Mouse (Mus musculus) myocyte (in vitro differentiated cells): ENCODE data around the gene Tmem232. TPM values are rescaled to one million over a fixed set of nuclear protein-coding genes. Genes with fewer than 3 reads are reported as not detected.
"Not testable (repeated sequence)": the region's sequence is repeated elsewhere in the genome, so short reads cannot be mapped to it uniquely, and the experiment has no call there.

Experiments used
- H3K27me3 ChIP-seq: one replicate; pipeline ENCODE4 v1.6.1; 2011; ENCODE audit not compliant: control insufficient read depth, insufficient read depth, insufficient read length
- H3K36me3 ChIP-seq: one replicate; pipeline ENCODE4 v1.6.1; 2011; ENCODE audit not compliant: control insufficient read depth, insufficient read depth
- H3K4me2 ChIP-seq: one replicate; pipeline ENCODE4 v1.6.1; 2011; ENCODE audit warnings: low read depth, control low read depth
- H3K4me3 ChIP-seq: one replicate; pipeline ENCODE4 v1.5.1; 2011; ENCODE audit warnings: mild to moderate bottlenecking, control low read depth, moderate library complexity
- H3K79me2 ChIP-seq: one replicate; pipeline ENCODE4 v1.6.1; 2011; ENCODE audit not compliant: control insufficient read depth, insufficient read depth
- H3ac ChIP-seq: one replicate; pipeline ENCODE4 v1.6.1; 2011; ENCODE audit not compliant: control insufficient read depth, insufficient read length
- CEBPB ChIP-seq: IDR thresholded peaks from 2 replicates; pipeline ENCODE4 v1.6.1; 2011; ENCODE audit warnings: mild to moderate bottlenecking, moderate library complexity; ENCODE audit not compliant: poor library complexity, insufficient read depth, severe bottlenecking
- E2F4 ChIP-seq: IDR thresholded peaks from one replicate; pipeline ENCODE4 v1.6.1; 2011; ENCODE audit warnings: mild to moderate bottlenecking, control low read depth, moderate library complexity; ENCODE audit not compliant: insufficient read depth
- MAX ChIP-seq: IDR thresholded peaks from one replicate; pipeline ENCODE4 v1.6.1; 2011; ENCODE audit warnings: low read depth, mild to moderate bottlenecking, control low read depth
- MYOD1 ChIP-seq, 3 experiments: IDR thresholded peaks; one replicate each; pipeline ENCODE4 v1.6.1; 2011; ENCODE audit warnings: control low read depth in 2 of 3, low read depth in 2 of 3, mild to moderate bottlenecking in 2 of 3, moderate library complexity in 1 of 3; ENCODE audit not compliant: insufficient read length in 2 of 3, control insufficient read depth in 1 of 3
- MYOG ChIP-seq, 3 experiments: IDR thresholded peaks; one replicate each; pipeline ENCODE4 v1.6.1; 2011; ENCODE audit warnings: control low read depth in 2 of 3, low read depth in 2 of 3, mild to moderate bottlenecking in 2 of 3; ENCODE audit not compliant: insufficient read length in 2 of 3, control insufficient read depth in 1 of 3, insufficient read depth in 1 of 3
- POLR2A ChIP-seq: IDR thresholded peaks from one replicate; pipeline ENCODE4 v1.6.1; 2011; ENCODE audit warnings: low read depth, mild to moderate bottlenecking, control low read depth, moderate library complexity; ENCODE audit not compliant: insufficient read length
- POLR2AphosphoS2 ChIP-seq: IDR thresholded peaks from one replicate; pipeline ENCODE4 v1.6.1; 2011; ENCODE audit warnings: low read depth, control low read depth; ENCODE audit not compliant: insufficient read length
- REST ChIP-seq: IDR thresholded peaks from one replicate; pipeline ENCODE4 v1.6.1; 2011; ENCODE audit warnings: mild to moderate bottlenecking, control low read depth, moderate library complexity; ENCODE audit not compliant: insufficient read depth, insufficient read length
- SRF ChIP-seq: IDR thresholded peaks from one replicate; pipeline ENCODE4 v1.6.1; 2011; ENCODE audit warnings: low read depth; ENCODE audit not compliant: control insufficient read depth, insufficient read length
- TCF12 ChIP-seq: IDR thresholded peaks from one replicate; pipeline ENCODE4 v1.6.1; 2011; ENCODE audit warnings: mild to moderate bottlenecking, control low read depth; ENCODE audit not compliant: poor library complexity, insufficient read depth, severe bottlenecking
- TCF3 ChIP-seq: IDR thresholded peaks from one replicate; pipeline ENCODE4 v1.6.1; 2011; ENCODE audit warnings: low read depth, control low read depth; ENCODE audit not compliant: insufficient read length
- USF1 ChIP-seq: IDR thresholded peaks from one replicate; pipeline ENCODE4 v1.6.1; 2011; ENCODE audit warnings: low read depth, mild to moderate bottlenecking, control low read depth, moderate library complexity
- polyA plus RNA-seq: library from polyadenylated mRNA; unstranded; fragments of >200 nt; fragmentation: generic; extraction: Trizol; gene quantifications from one replicate; pipeline ENCODE4 v1.2.1, GENCODE M21; 2012; ENCODE audit warnings: missing spikeins

Gene Tmem232
- polyA plus RNA-seq, 1 experiment = not detected

DNA sequence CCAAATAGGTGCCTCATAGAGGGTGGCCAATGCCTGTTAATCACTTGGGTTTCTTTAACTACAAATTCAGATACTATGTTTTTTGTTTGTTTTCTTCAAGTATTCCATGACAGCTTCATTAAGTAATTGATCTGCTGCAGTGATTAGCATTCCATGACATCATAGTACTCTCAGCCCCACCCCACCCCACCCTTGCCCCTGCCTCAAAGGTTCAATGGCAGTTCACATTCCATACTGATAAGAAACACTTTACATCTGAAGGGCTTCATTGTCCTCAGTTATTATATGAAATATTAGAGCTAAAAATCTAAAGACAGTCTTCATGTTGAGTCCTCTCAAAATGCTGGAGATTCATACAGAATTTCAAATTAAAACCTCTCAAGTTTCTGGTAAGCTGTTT is 89.8 kb downstream of the Tmem232 start:
- TF ChIP-seq USF1 (no peak), TCF12 (no peak), MYOG (IDR thresholded peaks at IDR 0.05; ENCODE audit: control insufficient read depth in 1 of 3, insufficient read depth in 1 of 3, insufficient read length in 2 of 3, low read depth in 2 of 3) (no peak), CEBPB (no peak)
- no peaks in the 10 kb centered on the region for H3K79me2 ChIP-seq

GRCm38 (mm10) chr17:65437906-65438305 is 102.7 kb downstream of the Tmem232 start:
- H3ac ChIP-seq, H3K4me2 ChIP-seq, H3K79me2 ChIP-seq, H3K4me3 ChIP-seq, H3K36me3 ChIP-seq, H3K27me3 ChIP-seq: not testable (repeated sequence)

More for the DNA sequence above, 89.8 kb downstream of the Tmem232 start:
- Histone ChIP-seq H3K4me3 (no peak overlapping the region), H3ac (no peak overlapping the region), H3K4me2 (no peak overlapping the region), H3K36me3 (no peaks in the 10 kb centered on the region), H3K27me3 (peaks cover 6% of the 10 kb centered on the region)

DNA sequence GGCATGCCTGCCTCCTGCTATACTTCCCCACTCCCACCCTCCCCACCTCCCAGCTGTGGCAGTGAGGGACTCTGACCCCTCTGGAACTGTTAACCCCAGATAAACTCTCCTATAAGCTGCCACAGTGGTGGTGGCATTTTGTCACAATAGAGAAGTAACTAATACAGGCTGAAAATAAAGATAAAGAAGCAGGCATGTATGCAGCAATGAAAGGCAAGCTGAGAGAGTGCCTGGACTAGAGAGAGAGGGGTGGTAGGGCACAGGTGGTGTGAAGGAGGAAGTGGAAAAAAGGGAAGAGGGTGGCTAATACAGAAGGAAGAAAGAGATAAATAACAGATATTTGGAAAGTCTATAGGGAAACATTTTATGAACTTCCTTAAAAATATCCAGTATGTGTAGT is 121.5 kb downstream of the Tmem232 start:
- H3K79me2 ChIP-seq = no peaks in the 10 kb centered on the region
- no peak overlapping the region for H3ac ChIP-seq
- no peaks in the 10 kb centered on the region for H3K36me3 ChIP-seq
- H3K27me3 ChIP-seq = peaks cover 7% of the 10 kb centered on the region
- TF ChIP-seq USF1 (no peak), POLR2AphosphoS2 (no peak)
- no peak overlapping the region for H3K4me2 ChIP-seq
- no peak overlapping the region for H3K4me3 ChIP-seq

DNA sequence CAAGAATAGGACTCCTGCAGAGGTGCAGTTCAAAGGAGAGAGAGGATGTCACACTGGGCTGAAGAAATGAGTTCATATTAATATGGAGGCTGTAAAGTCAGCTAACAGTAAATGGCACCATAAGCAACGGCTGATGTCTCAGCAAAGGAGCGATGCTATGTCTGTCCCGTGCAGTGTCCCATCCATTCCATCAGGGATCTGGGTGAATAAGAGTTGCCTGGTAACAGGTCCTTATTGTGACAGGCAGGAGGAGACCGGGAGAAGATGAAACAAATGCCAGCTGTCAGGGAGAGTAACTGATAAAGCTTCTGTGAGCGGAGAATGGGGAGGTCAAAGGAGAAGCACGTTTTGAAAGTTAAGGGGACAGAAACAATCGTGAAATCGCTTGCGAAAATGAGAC is 135.3 kb downstream of the Tmem232 start:
- TF ChIP-seq TCF12 = no peak
- no peak for TF ChIP-seq MYOD1 (IDR thresholded peaks at IDR 0.05; ENCODE audit: control insufficient read depth in 1 of 3, insufficient read length in 2 of 3, low read depth in 2 of 3)
- TF ChIP-seq POLR2A = no peak
- TF ChIP-seq TCF3 = no peak
- TF ChIP-seq CEBPB = no peak
- no peak for TF ChIP-seq POLR2AphosphoS2
- no peak for TF ChIP-seq MAX
- no peak for TF ChIP-seq E2F4
- TF ChIP-seq MYOG (IDR thresholded peaks at IDR 0.05; ENCODE audit: control insufficient read depth in 1 of 3, insufficient read depth in 1 of 3, insufficient read length in 2 of 3, low read depth in 2 of 3) = no peak
- no peak for TF ChIP-seq SRF
- no peak for TF ChIP-seq USF1
- no peak for TF ChIP-seq REST
- no peak overlapping the region for H3K4me3 ChIP-seq
- H3K4me2 ChIP-seq = no peak overlapping the region
- H3K36me3 ChIP-seq = no peaks in the 10 kb centered on the region
- H3ac ChIP-seq = no peak overlapping the region
- no peaks in the 10 kb centered on the region for H3K27me3 ChIP-seq
- H3K79me2 ChIP-seq = no peaks in the 10 kb centered on the region

DNA sequence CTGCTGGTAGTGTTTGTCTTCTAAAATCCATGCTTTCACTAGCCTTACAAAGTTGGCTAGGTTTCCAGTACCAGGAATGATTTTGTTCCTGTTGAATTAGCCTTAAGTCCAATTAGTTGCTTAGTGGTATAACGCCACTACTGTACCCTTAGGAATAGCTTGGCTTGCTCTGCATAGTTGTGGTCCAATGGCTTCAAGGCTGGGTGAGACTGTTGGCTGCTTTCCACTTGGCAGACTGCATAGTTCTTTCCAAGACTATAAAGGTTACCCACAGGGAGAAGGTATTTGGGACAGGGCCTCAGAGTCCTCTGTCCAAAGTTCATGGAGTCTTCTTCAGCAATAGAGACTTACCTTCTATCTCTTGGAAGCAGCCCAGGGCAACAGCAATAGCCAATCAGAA is 139.7 kb downstream of the Tmem232 start:
- Histone ChIP-seq H3K4me3 (no peak overlapping the region), H3K36me3 (no peaks in the 10 kb centered on the region), H3ac (no peak overlapping the region), H3K4me2 (no peak overlapping the region), H3K79me2 (no peaks in the 10 kb centered on the region), H3K27me3 (no peaks in the 10 kb centered on the region)
- TF ChIP-seq MAX (no peak), REST (no peak), POLR2AphosphoS2 (no peak), MYOD1 (IDR thresholded peaks at IDR 0.05; ENCODE audit: control insufficient read depth in 1 of 3, insufficient read length in 2 of 3, low read depth in 2 of 3) (no peak), SRF (no peak), TCF12 (no peak), POLR2A (no peak), TCF3 (no peak)

DNA sequence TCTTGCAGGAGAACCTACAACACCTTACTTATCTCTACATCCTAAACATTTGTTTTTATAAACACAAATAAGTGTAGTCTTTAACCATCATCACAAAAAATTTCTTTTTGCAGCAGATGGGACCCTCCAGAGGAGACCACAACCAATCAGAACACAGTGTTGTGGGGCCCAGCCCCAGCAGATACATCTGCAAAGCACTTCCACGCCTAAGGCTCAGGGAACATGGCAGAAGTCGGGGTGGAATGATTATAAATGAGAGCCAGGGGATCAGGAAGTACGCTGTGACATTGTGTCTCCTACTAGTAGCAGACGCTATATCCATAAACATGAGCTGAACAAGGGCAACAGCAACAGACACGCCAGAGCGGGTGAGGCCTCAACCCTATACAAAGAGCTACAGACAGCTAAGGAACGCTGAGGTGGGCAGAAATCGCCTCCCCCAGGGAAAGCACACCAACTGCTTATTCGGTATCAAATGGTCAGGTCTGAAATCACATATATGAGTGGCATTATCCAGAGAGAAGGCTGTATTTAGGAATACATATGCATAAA is 156.1 kb downstream of the Tmem232 start:
- no peak overlapping the region for H3K4me2 ChIP-seq
- no peak overlapping the region for H3ac ChIP-seq
- H3K27me3 ChIP-seq = peaks cover 10% of the 10 kb centered on the region
- TF ChIP-seq POLR2A (no peak), SRF (no peak), USF1 (no peak), E2F4 (no peak), MYOG (IDR thresholded peaks at IDR 0.05; ENCODE audit: control insufficient read depth in 1 of 3, insufficient read depth in 1 of 3, insufficient read length in 2 of 3, low read depth in 2 of 3) (no peak), MAX (no peak), MYOD1 (IDR thresholded peaks at IDR 0.05; ENCODE audit: control insufficient read depth in 1 of 3, insufficient read length in 2 of 3, low read depth in 2 of 3) (no peak), POLR2AphosphoS2 (no peak), TCF3 (no peak), CEBPB (no peak), TCF12 (no peak), REST (no peak)
- H3K79me2 ChIP-seq = no peaks in the 10 kb centered on the region
- H3K36me3 ChIP-seq = no peaks in the 10 kb centered on the region
- no peak overlapping the region for H3K4me3 ChIP-seq
